Mouse (Mus musculus) embryonic facial prominence, embryonic 12.5 days (tissue): Measurements from ENCODE around the gene Gm20696. TPM values are rescaled to one million over a fixed set of nuclear protein-coding genes. Genes with fewer than 3 reads are reported as not detected.

ENCODE experiments used
- ATAC-seq: fragments of 200-750 bp; cut with Nextera tagmentation; 2 replicates; pipeline ENCODE4 v1.8.0; 2017; ENCODE audit not compliant: insufficient number of reproducible peaks, insufficient read depth, low FRiP score, low TSS enrichment
- H3K27ac ChIP-seq: fragments of 300-500 bp; sonication (generic); 2 replicates; pipeline ENCODE4 v1.5.1; 2016; ENCODE audit warnings: mild to moderate bottlenecking
- H3K27me3 ChIP-seq: fragments of 300-500 bp; sonication (generic); 2 replicates; pipeline ENCODE4 v1.6.1; 2016; ENCODE audit warnings: mild to moderate bottlenecking, moderate library complexity
- H3K36me3 ChIP-seq: fragments of 300-500 bp; sonication (generic); 2 replicates; pipeline ENCODE4 v1.6.1; 2016; ENCODE audit warnings: mild to moderate bottlenecking
- H3K4me1 ChIP-seq: fragments of 300-500 bp; sonication (generic); 2 replicates; pipeline ENCODE4 v1.6.1; 2016
- H3K4me2 ChIP-seq: fragments of 300-500 bp; sonication (generic); replicated peaks from 2 replicates; pipeline ENCODE4 v1.6.1; 2016; ENCODE audit warnings: mild to moderate bottlenecking, moderate library complexity
- H3K4me3 ChIP-seq: fragments of 300-500 bp; sonication (generic); 2 replicates; pipeline ENCODE4 v1.5.1; 2016; ENCODE audit warnings: mild to moderate bottlenecking
- H3K9ac ChIP-seq: fragments of 300-500 bp; sonication (generic); 2 replicates; pipeline ENCODE4 v1.6.1; 2016; ENCODE audit warnings: mild to moderate bottlenecking, moderate library complexity
- H3K9me3 ChIP-seq: fragments of 300-500 bp; sonication (generic); 2 replicates; pipeline ENCODE4 v1.6.1; 2016; ENCODE audit warnings: mild to moderate bottlenecking, moderate library complexity
- WGBS: fragments of 180-500 bp; shearing (Covaris S2); methylation state at CpG from one replicate; pipeline ENCODE4 v1.1.7; 2016; 5-methylcytosine and 5-hydroxymethylcytosine counted together
- polyA plus RNA-seq: library from polyadenylated mRNA; unstranded; fragments of >200 nt; fragmentation: Nextera tagmentation; extraction: Ambion mirVana; gene quantifications from 2 replicates; pipeline ENCODE4 v1.2.1, GENCODE M21; 2016

The Gm20696 gene
- polyA plus RNA-seq, 1 experiment from 2014 or later: 7.5 TPM

GRCm38 (mm10) chr6:99506816-99507215 lies 159.8 kb downstream of the Gm20696 start:
- H3K4me3 ChIP-seq: no peak overlapping the region
- H3K27me3 ChIP-seq: no peaks in the 10 kb centered on the region
- H3K4me2 ChIP-seq: no peak overlapping the region
- WGBS: 77% methylated on average over 6 of the region's 6 CpGs
- no peak overlapping the region for H3K9ac ChIP-seq
- no peak for ATAC-seq
- H3K27ac ChIP-seq: no peak overlapping the region
- peaks cover 12% of the 10 kb centered on the region for H3K36me3 ChIP-seq
- peaks cover 19% of the 10 kb centered on the region for H3K4me1 ChIP-seq
- no peaks in the 10 kb centered on the region for H3K9me3 ChIP-seq

DNA sequence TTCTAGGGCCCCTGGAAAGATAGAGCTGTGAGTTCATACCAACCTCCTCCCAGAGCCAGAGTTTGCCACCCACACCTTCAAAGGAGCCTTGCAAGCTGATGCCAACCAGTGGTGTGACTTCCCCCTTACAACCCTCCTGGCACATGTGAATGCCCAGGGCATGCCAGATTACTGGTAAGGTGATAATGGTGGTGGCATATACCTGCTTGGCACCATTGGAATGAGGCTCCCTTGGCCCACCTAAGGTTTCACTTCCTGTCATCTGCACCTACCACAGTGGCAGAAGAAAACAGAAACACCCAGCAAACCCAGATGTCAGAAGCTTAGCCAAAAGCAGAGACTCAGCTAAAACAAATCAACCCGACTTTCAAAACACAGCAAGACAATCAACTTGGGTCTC lies 162.9 kb downstream of the Gm20696 start:
- ATAC-seq: no peak
- no peak overlapping the region for H3K27ac ChIP-seq
- no peaks in the 10 kb centered on the region for H3K27me3 ChIP-seq
- H3K36me3 ChIP-seq: peaks cover 12% of the 10 kb centered on the region
- no peaks in the 10 kb centered on the region for H3K4me1 ChIP-seq
- 82% methylated on average over 1 of the region's 1 CpGs for WGBS
- no peak overlapping the region for H3K4me3 ChIP-seq
- no peak overlapping the region for H3K4me2 ChIP-seq
- no peak overlapping the region for H3K9ac ChIP-seq
- H3K9me3 ChIP-seq: no peaks in the 10 kb centered on the region

- Histone ChIP-seq H3K27ac (no peak overlapping the region), H3K4me3 (no peak overlapping the region), H3K9ac (no peak overlapping the region), H3K36me3 (peaks cover 12% of the 10 kb centered on the region), H3K9me3 (no peaks in the 10 kb centered on the region), H3K4me2 (no peak overlapping the region), H3K4me1 (peaks cover 4% of the 10 kb centered on the region; the same call in 1 of the 2 replicates), H3K27me3 (no peaks in the 10 kb centered on the region)
- 0 out of 2 replicates have a peak, but pooled peaks have one; percentile 28 for ATAC-seq
- 70% methylated on average over 2 of the region's 2 CpGs for WGBS
Observed at GRCm38 (mm10) chr6:99502727-99503126, 163.9 kb downstream of the Gm20696 start.

- no peak for ATAC-seq
- WGBS: 88% methylated on average over 6 of the region's 6 CpGs
- H3K9me3 ChIP-seq: no peaks in the 10 kb centered on the region
- peaks cover 7% of the 10 kb centered on the region; the same call in 1 of the 2 replicates for H3K4me1 ChIP-seq
- no peak overlapping the region for H3K4me3 ChIP-seq
- H3K4me2 ChIP-seq: no peak overlapping the region
- peaks cover 12% of the 10 kb centered on the region for H3K36me3 ChIP-seq
- no peak overlapping the region for H3K9ac ChIP-seq
- H3K27me3 ChIP-seq: no peaks in the 10 kb centered on the region
- no peak overlapping the region for H3K27ac ChIP-seq
Observed at GRCm38 (mm10) chr6:99502314-99502713, 164.3 kb downstream of the Gm20696 start.

GRCm38 (mm10) chr6:99500570-99501270 lies 165.9 kb downstream of the Gm20696 start:
- ATAC-seq: no peak
- Histone ChIP-seq H3K27ac (no peak overlapping the region), H3K4me1 (peaks cover 20% of the 10 kb centered on the region), H3K36me3 (peaks cover 4% of the 10 kb centered on the region; the same call in 1 of the 2 replicates), H3K9ac (no peak overlapping the region), H3K9me3 (no peaks in the 10 kb centered on the region), H3K27me3 (no peaks in the 10 kb centered on the region), H3K4me2 (no peak overlapping the region), H3K4me3 (no peak overlapping the region)
- WGBS: 93% methylated on average over 3 of the region's 3 CpGs

GRCm38 (mm10) chr6:99498082-99498481 lies 168.5 kb downstream of the Gm20696 start:
- ATAC-seq: no peak

GRCm38 (mm10) chr6:99496114-99496513 lies 170.5 kb downstream of the Gm20696 start:
- Histone ChIP-seq H3K4me3 (no peak overlapping the region), H3K9ac (no peak overlapping the region), H3K27me3 (no peaks in the 10 kb centered on the region), H3K4me2 (no peak overlapping the region), H3K4me1 (peaks cover 26% of the 10 kb centered on the region), H3K9me3 (no peaks in the 10 kb centered on the region), H3K27ac (no peak overlapping the region), H3K36me3 (no peaks in the 10 kb centered on the region)
- 65% methylated on average over 5 of the region's 5 CpGs for WGBS
- ATAC-seq: no peak

More at GRCm38 (mm10) chr6:99498082-99498481, 168.5 kb downstream of the Gm20696 start:
- WGBS: 78% methylated on average over 7 of the region's 7 CpGs
- Histone ChIP-seq H3K4me3 (no peak overlapping the region), H3K4me1 (peaks cover 21% of the 10 kb centered on the region), H3K9ac (no peak overlapping the region), H3K9me3 (no peaks in the 10 kb centered on the region), H3K27me3 (no peaks in the 10 kb centered on the region), H3K4me2 (no peak overlapping the region), H3K36me3 (no peaks in the 10 kb centered on the region), H3K27ac (no peak overlapping the region)

DNA sequence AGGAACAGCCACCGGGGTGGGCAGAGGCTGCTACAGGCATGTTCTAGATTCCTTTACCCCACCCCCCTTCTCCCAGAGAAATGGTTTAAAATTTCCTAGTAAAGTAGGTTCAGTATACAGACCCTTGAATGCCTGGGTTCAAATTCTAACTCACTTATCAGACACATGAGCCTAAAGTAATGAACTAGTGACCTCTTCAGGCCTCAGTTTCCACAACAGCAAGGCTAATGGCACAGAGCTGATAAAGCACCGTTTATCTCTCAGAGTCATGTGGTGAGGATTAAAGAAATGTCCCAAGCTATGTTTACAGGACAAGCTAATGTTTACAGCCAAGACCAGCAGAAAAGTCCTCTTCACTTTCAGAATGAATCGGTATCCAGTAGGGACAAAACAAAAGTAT lies 173.7 kb downstream of the Gm20696 start:
- Histone ChIP-seq H3K27me3 (no peaks in the 10 kb centered on the region), H3K4me1 (peaks cover 23% of the 10 kb centered on the region), H3K9me3 (no peaks in the 10 kb centered on the region), H3K36me3 (no peaks in the 10 kb centered on the region), H3K9ac (no peak overlapping the region), H3K27ac (no peak overlapping the region), H3K4me3 (no peak overlapping the region), H3K4me2 (no peak overlapping the region)
- no peak for ATAC-seq
- WGBS: 28% methylated on average over 3 of the region's 3 CpGs

GRCm38 (mm10) chr6:99491979-99492544 lies 174.5 kb downstream of the Gm20696 start:
- no peak for ATAC-seq

DNA sequence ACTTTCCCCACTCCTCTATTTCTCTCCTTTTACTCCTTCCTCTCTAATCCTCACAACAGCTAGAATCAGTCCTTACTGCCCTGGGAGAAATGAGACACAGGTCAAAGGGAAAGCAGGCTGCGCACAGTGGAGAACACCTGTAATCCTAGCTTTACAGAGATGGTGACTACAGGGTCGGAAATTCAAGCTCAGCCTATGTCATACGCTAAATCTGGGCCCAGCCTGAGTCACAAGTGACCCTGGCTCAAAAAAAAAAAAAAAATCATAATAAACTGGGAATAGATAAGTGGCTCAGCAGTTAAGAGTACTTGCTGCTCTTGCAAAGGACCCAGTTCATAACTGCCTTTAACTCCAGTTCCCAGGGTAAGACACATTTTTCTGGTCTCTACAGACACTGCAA lies 175.5 kb downstream of the Gm20696 start:
- no peaks in the 10 kb centered on the region for H3K9me3 ChIP-seq
- no peak for ATAC-seq

More at GRCm38 (mm10) chr6:99491979-99492544, 174.5 kb downstream of the Gm20696 start:
- 82% methylated on average over 6 of the region's 6 CpGs for WGBS
- no peak overlapping the region for H3K4me3 ChIP-seq
- H3K27ac ChIP-seq: no peak overlapping the region
- no peaks in the 10 kb centered on the region for H3K27me3 ChIP-seq
- H3K4me2 ChIP-seq: no peak overlapping the region
- H3K36me3 ChIP-seq: no peaks in the 10 kb centered on the region
- H3K9ac ChIP-seq: no peak overlapping the region
- no peaks in the 10 kb centered on the region for H3K9me3 ChIP-seq
- H3K4me1 ChIP-seq: peaks cover 18% of the 10 kb centered on the region

GRCm38 (mm10) chr6:99489900-99490648 lies 176.5 kb downstream of the Gm20696 start:
- Histone ChIP-seq H3K27me3 (no peaks in the 10 kb centered on the region), H3K9me3 (no peaks in the 10 kb centered on the region), H3K4me1 (peaks cover 17% of the 10 kb centered on the region), H3K4me3 (no peak overlapping the region), H3K9ac (no peak overlapping the region), H3K4me2 (no peak overlapping the region), H3K36me3 (no peaks in the 10 kb centered on the region), H3K27ac (no peak overlapping the region)
- 63% methylated on average over 8 of the region's 8 CpGs for WGBS
- no peak for ATAC-seq

More for the DNA sequence above, 175.5 kb downstream of the Gm20696 start:
- H3K4me3 ChIP-seq: no peak overlapping the region
- peaks cover 11% of the 10 kb centered on the region for H3K4me1 ChIP-seq
- no peak overlapping the region for H3K4me2 ChIP-seq
- no peaks in the 10 kb centered on the region for H3K27me3 ChIP-seq
- no peak overlapping the region for H3K9ac ChIP-seq
- WGBS: 65% methylated on average over 3 of the region's 3 CpGs
- H3K27ac ChIP-seq: no peak overlapping the region
- no peaks in the 10 kb centered on the region for H3K36me3 ChIP-seq

DNA sequence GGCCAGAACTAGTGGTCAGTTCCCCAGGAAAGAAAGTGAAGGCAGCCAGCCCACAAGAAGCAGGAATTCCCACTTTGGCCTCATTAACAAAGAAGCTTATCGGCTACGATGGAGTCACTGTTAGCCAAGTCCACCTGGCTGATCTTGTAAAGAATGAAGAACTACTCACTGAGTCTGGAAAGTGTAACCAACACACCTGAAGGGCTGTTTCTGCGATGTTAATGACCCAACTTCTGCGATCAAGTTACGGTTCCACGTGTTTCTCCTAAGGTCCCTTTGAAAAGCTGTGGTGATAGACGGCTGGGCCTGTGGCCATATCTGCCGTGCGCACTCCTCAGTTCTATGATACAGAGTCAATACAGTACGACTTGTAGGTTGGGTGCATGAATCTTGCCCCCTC lies 177.2 kb downstream of the Gm20696 start:
- no peaks in the 10 kb centered on the region for H3K36me3 ChIP-seq
- H3K27me3 ChIP-seq: no peaks in the 10 kb centered on the region
- no peak overlapping the region for H3K9ac ChIP-seq
- no peak for ATAC-seq
- peaks cover 24% of the 10 kb centered on the region for H3K4me1 ChIP-seq
- H3K9me3 ChIP-seq: no peaks in the 10 kb centered on the region
- no peak overlapping the region for H3K4me3 ChIP-seq
- WGBS: 72% methylated on average over 10 of the region's 10 CpGs
- no peak overlapping the region for H3K4me2 ChIP-seq
- H3K27ac ChIP-seq: no peak overlapping the region
